21 mouse cellular contexts compared by ENCODE assay signal in genomic region chr14:114307479-114307878, GRCm38 (mm10).
A peak's percentile ranks its signal among the peaks of the same experiment; 100 is the strongest.
DNase-seq lines count a peak whose midpoint lies in the region; ATAC-seq lines count a peak whose summit lies in the region.
"Had no signal": no experiment of that assay in that cellular context is flagged by ENCODE, and none has a peak within 500 bp of the region (broad histone marks: within the 10 kb centered on the region; RNA-seq: fewer than 3 reads in every experiment).

No protein-coding gene starts in this region.

- ATAC-seq in frontal cortex, adult (ENCODE audit: low TSS enrichment): peak; percentile 89
- ATAC-seq in granulocyte monocyte progenitor cell, adult 5-6 weeks (replicated peaks; ENCODE audit: poor library complexity, severe bottlenecking): no peak
- ATAC-seq: activated CD4-positive, CD25-positive, alpha-beta regulatory T cell, adult 4 months; CD4-positive, CD25-positive, alpha-beta regulatory T cell, adult 4 months; Patski had no signal

- no peak for DNase-seq in frontal cortex, postnatal 36 days (ENCODE audit: low spot score in 2 of 2)
- DNase-seq in right cerebral cortex, adult 18-20 months: peak; percentile 38
- no peak for DNase-seq in right cerebral cortex, postnatal 36 days (ENCODE audit: low spot score in 2 of 2)
- peak; percentile 72 for DNase-seq in brain, adult 2 months (ENCODE audit: low read depth, low spot score)
- peak; percentile 22 for DNase-seq in telencephalon, adult 2 months (ENCODE audit: low read depth, low spot score)
- no peak for DNase-seq in adrenal gland, adult 2 months
- DNase-seq: adrenal gland, adult 8-10 months; adrenal gland, postnatal 10 days; adrenal gland, postnatal 14 days; adrenal gland, postnatal 25 days; adrenal gland, postnatal 36 days; B cell, adult 2 months; cerebellum, adult 11 months; cerebellum, adult 11-12 months; cerebellum, adult 18-20 months; cerebellum, adult 2 months had no signal

Comparison
In these comparisons a context has a peak if more than half of its experiments do, and no peak if none do; other contexts are left out.
1. DNase-seq: peak in right cerebral cortex, adult 18-20 months (single experiment), brain, adult 2 months (single experiment) and telencephalon, adult 2 months (single experiment); none in frontal cortex, postnatal 36 days (0 of 2), right cerebral cortex, postnatal 36 days (0 of 2) and adrenal gland, adult 2 months (single experiment).